Mouse (Mus musculus): ENCODE data around the gene Tmem138. TPM values are rescaled to one million over a fixed set of nuclear protein-coding genes. Genes with fewer than 3 reads are reported as not detected.

Gene Tmem138
- polyA plus RNA-seq (2015; fragmentation: Illumina TruSeq; extraction: RNeasy Lipid Tissue Mini Kit (QIAGEN cat#74804); ENCODE audit: insufficient read depth, low read depth, low replicate concordance), result 2.2 TPM

DNA sequence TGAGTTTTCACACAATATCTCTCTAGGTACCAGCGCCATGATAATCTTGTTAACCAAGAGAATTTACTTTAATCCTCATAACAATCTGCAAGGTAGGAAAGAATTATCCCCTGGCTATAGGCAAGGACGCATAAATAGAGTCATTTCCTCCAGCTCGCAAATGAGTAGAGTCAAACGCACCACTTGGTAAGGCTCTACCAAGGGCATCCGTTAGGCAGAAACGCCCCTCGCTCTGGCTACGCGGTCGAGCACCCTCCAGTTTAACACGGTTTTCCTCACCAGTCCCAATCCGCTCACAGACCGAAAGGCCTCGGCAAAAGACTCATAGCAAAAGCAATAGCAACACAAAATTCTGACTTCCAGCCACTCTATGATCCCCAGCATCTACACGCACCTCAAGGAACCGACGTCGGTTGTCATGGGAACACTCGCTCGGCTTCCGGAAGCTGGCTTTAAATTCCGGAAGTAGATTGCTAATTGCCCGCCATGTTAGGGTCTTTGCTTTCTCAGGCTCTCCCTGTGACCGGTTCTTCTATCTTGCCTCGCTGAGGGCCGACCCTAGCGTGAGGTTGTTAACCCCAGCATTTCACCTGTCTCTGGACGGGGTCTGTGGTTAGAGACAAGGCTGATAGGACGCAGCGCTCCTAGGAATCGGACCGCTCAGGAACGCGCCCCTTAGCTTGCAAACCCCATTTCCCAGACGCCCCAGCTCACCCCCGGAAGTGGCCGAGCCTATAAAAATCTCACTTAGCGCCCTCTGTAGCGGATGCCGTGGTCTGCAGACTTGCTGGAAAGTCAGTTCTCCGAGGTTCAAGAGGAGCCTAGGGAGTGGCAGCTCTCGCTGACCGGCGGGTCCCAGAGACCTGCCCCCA is at the start of gene Tmem138, which contains the start of gene Cyb561a3:
TSS of gene Tmem138 (minus strand) at position 673 of the 872 bp plus-strand sequence.
TSS of gene Cyb561a3 (plus strand) at position 483 of the 872 bp plus-strand sequence.

DNA sequence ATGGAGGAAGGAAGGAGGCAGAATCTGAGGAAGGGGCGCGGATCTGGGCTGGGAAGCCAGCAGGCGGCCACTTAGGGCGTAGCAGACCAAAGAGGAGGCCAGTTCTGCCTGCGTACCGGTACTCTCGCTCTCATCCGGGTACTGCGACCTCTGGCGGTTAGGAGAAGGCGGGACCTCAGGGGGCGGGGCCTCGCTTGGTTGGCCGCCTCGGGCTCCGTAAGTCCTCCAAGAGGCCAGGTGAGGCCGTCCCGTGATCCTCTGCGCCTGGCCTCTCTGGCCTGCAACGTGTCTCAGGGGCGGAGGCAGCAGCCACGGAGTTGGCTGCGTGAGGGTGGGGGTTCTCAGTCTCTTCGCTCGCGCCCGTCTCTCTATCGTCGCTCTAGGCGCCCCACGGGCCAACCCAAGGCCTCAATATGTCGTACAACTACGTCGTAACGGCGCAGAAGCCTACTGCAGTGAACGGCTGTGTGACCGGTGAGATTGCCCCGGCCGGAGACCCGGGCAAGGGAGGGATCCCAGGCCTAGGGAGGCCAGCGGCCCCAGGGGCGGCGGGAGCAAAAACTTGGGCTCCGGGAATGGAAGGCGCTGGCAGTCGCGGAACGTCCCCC is 28.2 kb upstream of the Tmem138 start, which contains the start of the genes Ddb1 and Tkfc:
TSS of gene Ddb1 (plus strand) at position 35 of the 608 bp plus-strand sequence.
TSS of gene Tkfc (minus strand) at position 362 of the 608 bp plus-strand sequence.

GRCm38 (mm10) chr19:10555624-10556510 is 21.3 kb downstream of the Tmem138 start, which contains the start of gene Tmem216:
Gene Tmem216 (minus strand): TSS chr19:10556238.

GRCm38 (mm10) chr19:10525910-10526309 is 51.3 kb downstream of the Tmem138 start, which contains the start of gene Sdhaf2:
Gene Sdhaf2 (minus strand): TSS chr19:10526142.

DNA sequence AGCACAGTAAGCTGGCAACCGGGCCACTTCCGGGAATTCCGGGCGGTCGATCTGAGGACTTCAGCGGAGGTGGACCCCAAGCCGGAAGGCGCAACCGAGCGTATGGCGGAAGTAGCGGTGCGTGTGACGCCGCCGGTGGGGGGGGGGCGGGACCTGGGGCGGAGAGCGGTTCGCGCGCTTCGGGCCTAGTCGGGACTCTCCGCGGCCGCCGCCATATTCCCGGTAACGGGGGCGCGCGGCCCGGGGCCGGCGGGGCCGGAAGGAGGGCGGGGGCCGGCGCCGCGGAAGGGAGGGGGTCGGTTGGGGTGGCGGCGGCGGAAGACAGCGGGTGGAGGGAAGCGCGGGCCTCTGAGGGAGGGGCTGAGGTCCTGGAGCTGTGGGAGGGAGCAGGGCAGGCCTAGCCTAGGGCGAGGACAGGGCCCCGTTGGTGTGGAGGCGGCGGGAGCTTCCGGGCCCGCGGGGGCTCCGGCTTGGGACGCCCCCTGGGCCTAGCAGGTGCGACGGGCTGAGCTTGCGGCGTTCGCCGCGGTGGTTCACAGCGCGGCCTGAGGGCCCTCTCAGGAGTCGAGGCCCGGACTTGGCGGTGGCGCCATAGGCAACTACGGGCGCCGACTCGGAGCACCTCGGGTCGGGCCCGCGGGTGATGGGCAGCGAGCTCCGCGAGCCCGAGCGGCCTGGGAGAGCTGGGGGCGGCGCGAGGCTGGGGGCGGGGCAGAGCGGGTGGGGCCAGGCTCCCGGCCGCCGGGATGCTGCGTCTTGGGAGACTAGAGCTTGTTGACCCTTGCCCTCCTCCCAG is 51.9 kb downstream of the Tmem138 start, which contains the start of gene Cpsf7:
TSS of gene Cpsf7 (plus strand) at position 161 of the 796 bp plus-strand sequence.

Other genes starting within 250 kb of the Tmem138 start
- 5.5 TPM for gene Syt7, start 188.3 kb downstream of the Tmem138 start, polyA plus RNA-seq (2015; fragmentation: Illumina TruSeq; extraction: RNeasy Lipid Tissue Mini Kit (QIAGEN cat#74804); ENCODE audit: insufficient read depth, low read depth, low replicate concordance)
- 2.6 TPM for gene Lrrc10b, start 119.9 kb downstream of the Tmem138 start, polyA plus RNA-seq (2015; fragmentation: Illumina TruSeq; extraction: RNeasy Lipid Tissue Mini Kit (QIAGEN cat#74804); ENCODE audit: insufficient read depth, low read depth, low replicate concordance)
- not detected for gene Ppp1r32, start 94.4 kb downstream of the Tmem138 start, polyA plus RNA-seq (2015; fragmentation: Illumina TruSeq; extraction: RNeasy Lipid Tissue Mini Kit (QIAGEN cat#74804); ENCODE audit: insufficient read depth, low read depth, low replicate concordance)
- gene Cpsf7, start 52.1 kb downstream of the Tmem138 start, polyA plus RNA-seq (2015; fragmentation: Illumina TruSeq; extraction: RNeasy Lipid Tissue Mini Kit (QIAGEN cat#74804); ENCODE audit: insufficient read depth, low read depth, low replicate concordance), result 20.4 TPM
- 6.8 TPM for gene Sdhaf2, start 51.2 kb downstream of the Tmem138 start, polyA plus RNA-seq (2015; fragmentation: Illumina TruSeq; extraction: RNeasy Lipid Tissue Mini Kit (QIAGEN cat#74804); ENCODE audit: insufficient read depth, low read depth, low replicate concordance)
- gene Tmem216, start 21.1 kb downstream of the Tmem138 start, polyA plus RNA-seq (2015; fragmentation: Illumina TruSeq; extraction: RNeasy Lipid Tissue Mini Kit (QIAGEN cat#74804); ENCODE audit: insufficient read depth, low read depth, low replicate concordance), result 4.2 TPM
- 5.5 TPM for gene Cyb561a3, start 190 bp downstream of the Tmem138 start, polyA plus RNA-seq (2015; fragmentation: Illumina TruSeq; extraction: RNeasy Lipid Tissue Mini Kit (QIAGEN cat#74804); ENCODE audit: insufficient read depth, low read depth, low replicate concordance)
- gene Ddb1, start 28.0 kb upstream of the Tmem138 start, polyA plus RNA-seq (2015; fragmentation: Illumina TruSeq; extraction: RNeasy Lipid Tissue Mini Kit (QIAGEN cat#74804); ENCODE audit: insufficient read depth, low read depth, low replicate concordance), result 37.8 TPM
- gene Tkfc, start 28.3 kb upstream of the Tmem138 start, polyA plus RNA-seq (2015; fragmentation: Illumina TruSeq; extraction: RNeasy Lipid Tissue Mini Kit (QIAGEN cat#74804); ENCODE audit: insufficient read depth, low read depth, low replicate concordance), result 3.4 TPM
- not detected for gene Vwce, start 56.9 kb upstream of the Tmem138 start, polyA plus RNA-seq (2015; fragmentation: Illumina TruSeq; extraction: RNeasy Lipid Tissue Mini Kit (QIAGEN cat#74804); ENCODE audit: insufficient read depth, low read depth, low replicate concordance)
- not detected for gene Pga5, start 100.7 kb upstream of the Tmem138 start, polyA plus RNA-seq (2015; fragmentation: Illumina TruSeq; extraction: RNeasy Lipid Tissue Mini Kit (QIAGEN cat#74804); ENCODE audit: insufficient read depth, low read depth, low replicate concordance)
- gene Vps37c, start 111.4 kb upstream of the Tmem138 start, polyA plus RNA-seq (2015; fragmentation: Illumina TruSeq; extraction: RNeasy Lipid Tissue Mini Kit (QIAGEN cat#74804); ENCODE audit: insufficient read depth, low read depth, low replicate concordance), result 9.0 TPM
- gene Cd5, start 161.6 kb upstream of the Tmem138 start, polyA plus RNA-seq (2015; fragmentation: Illumina TruSeq; extraction: RNeasy Lipid Tissue Mini Kit (QIAGEN cat#74804); ENCODE audit: insufficient read depth, low read depth, low replicate concordance), result 0.52 TPM

Measured in pancreas, adult 10 weeks (tissue).